Mouse (Mus musculus): ENCODE data around the gene Heatr9.

DNA sequence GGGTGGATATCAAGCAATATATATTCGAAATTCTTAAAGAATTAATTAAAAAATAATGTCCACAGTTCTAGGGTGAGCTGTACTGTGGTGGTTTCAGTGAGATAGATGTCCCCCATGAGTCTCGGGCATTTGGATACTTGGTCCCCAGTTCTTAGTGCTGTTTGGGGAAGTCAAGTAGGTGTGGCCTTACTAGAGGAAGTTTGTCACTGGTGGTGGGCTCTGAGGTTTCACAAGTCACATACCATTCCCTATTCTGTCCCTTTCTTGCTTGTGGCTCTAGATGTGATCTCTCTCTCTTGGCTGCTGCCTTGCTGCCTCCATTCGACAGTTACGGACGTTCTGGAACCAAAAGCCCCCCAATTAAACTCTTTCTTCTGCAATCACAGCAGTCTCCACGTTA, 38.4 kb upstream of the Heatr9 start:
- TF ChIP-seq POLR2A (IDR thresholded peaks at IDR 0.05; ENCODE audit: insufficient read depth, low read length) (no peak), CTCF (IDR thresholded peaks at IDR 0.05; ENCODE audit: low read depth, low read length) (no peak)
